Mouse (Mus musculus) embryonic facial prominence, embryonic 15.5 days (tissue): ENCODE results near the gene Txlna. TPM values are rescaled to one million over a fixed set of nuclear protein-coding genes. Genes with fewer than 3 reads are reported as not detected.

Experiments
- ATAC-seq: fragments of 200-750 bp; cut with Nextera tagmentation; 2 replicates; pipeline ENCODE4 v1.8.0; 2017; ENCODE audit warnings: low read depth, moderate TSS enrichment; ENCODE audit not compliant: insufficient number of reproducible peaks, low FRiP score, low TSS enrichment
- H3K27ac ChIP-seq: fragments of 300-500 bp; sonication (generic); replicated peaks from 2 replicates; pipeline ENCODE4 v1.5.1; 2015; ENCODE audit warnings: mild to moderate bottlenecking, inconsistent platforms
- H3K27me3 ChIP-seq: fragments of 300-500 bp; sonication (generic); 2 replicates; pipeline ENCODE4 v1.6.1; 2015; ENCODE audit warnings: inconsistent platforms
- H3K36me3 ChIP-seq: fragments of 300-500 bp; sonication (generic); 2 replicates; pipeline ENCODE4 v1.6.1; 2015; ENCODE audit warnings: mild to moderate bottlenecking, inconsistent platforms
- H3K4me1 ChIP-seq: fragments of 300-500 bp; sonication (generic); 2 replicates; pipeline ENCODE4 v1.6.1; 2015; ENCODE audit warnings: inconsistent platforms
- H3K4me2 ChIP-seq: fragments of 300-500 bp; sonication (generic); replicated peaks from 2 replicates; pipeline ENCODE4 v1.6.1; 2015; ENCODE audit warnings: mild to moderate bottlenecking, inconsistent platforms
- H3K4me3 ChIP-seq: fragments of 300-500 bp; sonication (generic); replicated peaks from 2 replicates; pipeline ENCODE4 v1.5.1; 2015; ENCODE audit warnings: mild to moderate bottlenecking, inconsistent platforms
- H3K9ac ChIP-seq: fragments of 300-500 bp; sonication (generic); 2 replicates; pipeline ENCODE4 v1.6.1; 2015; ENCODE audit warnings: inconsistent platforms
- H3K9me3 ChIP-seq: fragments of 300-500 bp; sonication (generic); replicated peaks from 2 replicates; pipeline ENCODE4 v1.6.1; 2016; ENCODE audit warnings: inconsistent platforms
- WGBS: fragments of 180-500 bp; shearing (Covaris S2); methylation state at CpG from one replicate; pipeline ENCODE4 v1.1.7; 2015; 5-methylcytosine and 5-hydroxymethylcytosine counted together
- polyA plus RNA-seq: library from polyadenylated mRNA; unstranded; fragments of >200 nt; fragmentation: Nextera tagmentation; extraction: Ambion mirVana; gene quantifications from 2 replicates; pipeline ENCODE4 v1.2.1, GENCODE M21; 2015

Gene Txlna
- polyA plus RNA-seq, 1 experiment from 2014 or later = 88.0 TPM

DNA sequence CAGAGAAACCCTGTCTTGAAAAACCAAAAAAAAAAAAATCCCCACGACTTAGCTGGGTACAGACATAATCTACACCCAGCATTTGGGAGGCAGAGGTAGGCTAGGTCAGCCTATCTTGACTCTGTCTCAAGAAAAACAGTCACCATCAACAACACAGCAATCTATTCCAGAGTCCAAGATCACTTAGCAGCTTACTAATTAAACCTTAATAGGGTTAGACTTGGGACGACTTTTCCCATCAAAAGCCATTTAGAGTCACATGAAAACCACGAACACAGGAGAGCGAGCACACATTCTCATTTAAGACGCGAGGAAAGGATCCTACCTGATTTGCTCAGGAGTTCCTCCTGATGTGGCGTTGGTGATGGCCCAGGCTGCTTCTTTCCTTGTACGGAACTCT lies 9.5 kb upstream of the Txlna start:
- WGBS = 93% methylated on average over 8 of the region's 8 CpGs

DNA sequence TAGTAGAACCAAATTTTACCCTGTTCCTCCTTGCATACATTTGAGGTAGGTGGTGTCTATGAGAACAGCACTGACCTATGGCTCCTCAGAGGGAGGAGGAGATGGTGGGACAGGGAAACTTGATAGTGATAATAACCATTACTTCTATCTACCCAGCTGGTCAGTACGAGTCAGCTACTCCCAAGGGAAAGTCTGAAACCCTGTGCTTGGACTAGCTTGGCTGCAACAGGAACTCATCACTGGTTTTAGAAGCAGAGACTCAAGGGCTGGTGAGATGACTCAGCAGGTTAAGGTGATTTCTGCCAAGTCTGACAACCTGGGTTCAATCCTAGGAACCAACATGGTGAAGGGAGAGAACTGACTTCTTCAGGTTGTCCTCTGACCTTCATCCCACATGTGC lies 7.8 kb upstream of the Txlna start:
- no peaks in the 10 kb centered on the region for H3K27me3 ChIP-seq
- no peak for ATAC-seq
- 62% methylated on average over 1 of the region's 1 CpGs for WGBS
- H3K4me3 ChIP-seq = no peak overlapping the region
- H3K36me3 ChIP-seq = peaks cover 89% of the 10 kb centered on the region
- no peaks in the 10 kb centered on the region for H3K4me1 ChIP-seq
- H3K4me2 ChIP-seq = no peak overlapping the region
- no peak overlapping the region for H3K9ac ChIP-seq
- H3K9me3 ChIP-seq = no peaks in the 10 kb centered on the region
- H3K27ac ChIP-seq = no peak overlapping the region

More for the DNA sequence above, 9.5 kb upstream of the Txlna start:
- Histone ChIP-seq H3K4me1 (no peaks in the 10 kb centered on the region), H3K9me3 (no peaks in the 10 kb centered on the region), H3K4me3 (no peak overlapping the region), H3K27me3 (no peaks in the 10 kb centered on the region), H3K36me3 (peaks cover 95% of the 10 kb centered on the region), H3K4me2 (no peak overlapping the region), H3K9ac (no peak overlapping the region), H3K27ac (no peak overlapping the region)
- ATAC-seq = no peak

DNA sequence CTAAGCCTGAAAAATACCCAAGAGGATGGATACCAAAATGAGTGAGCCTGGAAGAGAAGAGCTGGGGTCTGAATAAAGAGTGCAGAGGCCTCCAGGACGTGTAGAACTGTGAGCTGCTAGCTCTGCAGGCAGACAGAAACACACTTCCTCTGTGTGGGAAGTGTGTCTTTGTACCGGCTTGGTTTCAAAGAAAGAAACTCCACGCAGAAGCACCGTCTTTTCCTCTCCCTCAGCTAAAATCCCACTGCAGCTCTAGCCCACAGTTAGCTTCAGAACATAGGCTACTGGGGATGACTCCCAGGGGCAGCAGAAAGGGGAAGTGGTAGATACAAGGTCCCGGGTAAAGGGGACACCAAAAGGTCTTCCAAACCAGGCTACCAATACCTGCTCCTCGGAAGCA lies 4.3 kb upstream of the Txlna start:
- Histone ChIP-seq H3K9me3 (no peaks in the 10 kb centered on the region), H3K27me3 (no peaks in the 10 kb centered on the region), H3K27ac (no peak overlapping the region), H3K4me2 (no peak overlapping the region), H3K4me1 (peaks cover 12% of the 10 kb centered on the region; the same call in 1 of the 2 replicates), H3K36me3 (peaks cover 58% of the 10 kb centered on the region), H3K9ac (no peak overlapping the region), H3K4me3 (no peak overlapping the region)
- no peak for ATAC-seq
- WGBS = 88% methylated on average over 6 of the region's 6 CpGs

DNA sequence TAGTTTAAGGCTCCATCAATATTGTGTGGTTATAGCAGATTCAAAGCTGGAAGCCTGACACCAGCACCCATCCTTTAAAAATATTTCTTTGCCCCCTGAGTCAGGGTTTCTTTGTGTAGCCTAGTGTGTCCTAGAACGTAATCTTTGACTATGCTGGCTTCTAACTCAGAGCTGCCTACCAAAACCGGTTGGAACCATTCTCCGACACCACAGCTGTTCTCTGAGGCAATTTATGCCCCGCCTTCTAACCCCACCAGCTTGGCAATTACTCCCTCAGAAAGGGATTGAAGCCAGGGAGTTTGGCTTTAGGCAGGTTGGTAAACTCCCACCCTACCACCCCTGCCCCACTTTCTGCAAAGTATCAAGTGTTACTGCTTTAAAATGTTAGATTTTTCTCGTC lies 891 bp upstream of the Txlna start:
- Histone ChIP-seq H3K9me3 (no peaks in the 10 kb centered on the region), H3K9ac (no peak overlapping the region), H3K4me3 (0 out of 2 replicates have a peak overlapping the region, but pooled peaks have one; percentile 69), H3K4me2 (peak overlapping the region; percentile 74), H3K27me3 (no peaks in the 10 kb centered on the region), H3K4me1 (peaks cover 40% of the 10 kb centered on the region), H3K36me3 (peaks cover 48% of the 10 kb centered on the region), H3K27ac (peak overlapping the region; percentile 81)
- WGBS = 26% methylated on average over 5 of the region's 5 CpGs
- no peak for ATAC-seq

DNA sequence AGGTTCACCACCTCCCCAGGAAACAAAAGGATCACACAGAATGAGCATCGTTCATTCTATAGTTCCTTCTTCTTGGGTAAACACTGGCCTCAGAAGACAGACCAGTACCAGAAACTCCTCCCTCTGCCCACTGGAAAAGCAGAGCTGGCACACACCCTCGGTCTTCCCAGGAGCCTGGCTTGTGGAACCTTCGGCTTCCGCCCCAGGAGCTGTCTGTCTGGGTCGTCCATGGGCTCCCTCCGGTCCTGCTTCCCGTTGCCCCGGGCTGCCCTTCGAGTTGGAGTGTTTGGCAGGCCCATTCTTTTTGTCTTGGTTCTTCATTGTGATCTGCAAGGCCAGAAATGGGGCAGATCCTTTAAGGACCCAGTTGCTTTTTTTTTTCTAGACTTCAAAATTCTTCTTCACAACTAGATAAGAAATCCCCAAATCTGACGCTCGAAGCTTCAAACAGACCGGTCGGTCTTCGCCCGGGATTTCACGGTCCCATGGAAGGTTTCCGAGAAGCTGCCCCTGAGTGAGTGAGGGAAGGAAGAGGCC lies 696 bp downstream of the Txlna start:
- ATAC-seq = no peak
- H3K9ac ChIP-seq = peak overlapping the region; percentile 66
- H3K27ac ChIP-seq = peak overlapping the region; percentile 97
- H3K9me3 ChIP-seq = no peaks in the 10 kb centered on the region
- peak overlapping the region; percentile 69 for H3K4me3 ChIP-seq
- H3K36me3 ChIP-seq = peaks cover 48% of the 10 kb centered on the region
- H3K27me3 ChIP-seq = no peaks in the 10 kb centered on the region
- peaks cover 40% of the 10 kb centered on the region for H3K4me1 ChIP-seq
- WGBS = 2% methylated on average over 17 of the region's 17 CpGs
- peak overlapping the region; percentile 74 for H3K4me2 ChIP-seq

DNA sequence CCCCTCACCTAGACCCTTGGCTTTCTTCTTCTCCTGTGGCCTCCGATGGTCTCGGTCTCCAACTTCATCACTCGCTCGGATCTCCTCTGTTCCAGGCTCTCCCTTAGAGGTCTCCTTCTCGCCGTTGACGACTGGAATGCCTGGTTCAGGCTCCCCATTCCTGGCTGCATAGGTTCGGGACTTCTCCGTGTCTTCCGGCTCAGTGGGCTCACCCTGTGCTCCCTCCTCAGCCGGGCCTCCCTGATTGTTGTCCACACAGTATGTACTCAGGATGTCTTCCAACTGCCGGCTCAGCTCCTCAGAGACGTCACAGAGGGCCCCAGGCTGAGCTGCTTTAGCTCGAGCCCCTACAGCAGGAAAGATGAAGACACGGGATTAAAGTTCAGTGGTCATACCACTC lies 1.6 kb downstream of the Txlna start:
- peaks cover 40% of the 10 kb centered on the region for H3K4me1 ChIP-seq
- peak overlapping the region; percentile 97; the same call in 1 of the 2 replicates for H3K27ac ChIP-seq
- no peak for ATAC-seq
- WGBS = 78% methylated on average over 15 of the region's 15 CpGs
- no peaks in the 10 kb centered on the region for H3K9me3 ChIP-seq
- no peaks in the 10 kb centered on the region for H3K27me3 ChIP-seq
- peak overlapping the region; percentile 66; the same call in 1 of the 2 replicates for H3K9ac ChIP-seq
- H3K4me2 ChIP-seq = peak overlapping the region; percentile 74
- H3K4me3 ChIP-seq = peak overlapping the region; percentile 69
- H3K36me3 ChIP-seq = peaks cover 48% of the 10 kb centered on the region

DNA sequence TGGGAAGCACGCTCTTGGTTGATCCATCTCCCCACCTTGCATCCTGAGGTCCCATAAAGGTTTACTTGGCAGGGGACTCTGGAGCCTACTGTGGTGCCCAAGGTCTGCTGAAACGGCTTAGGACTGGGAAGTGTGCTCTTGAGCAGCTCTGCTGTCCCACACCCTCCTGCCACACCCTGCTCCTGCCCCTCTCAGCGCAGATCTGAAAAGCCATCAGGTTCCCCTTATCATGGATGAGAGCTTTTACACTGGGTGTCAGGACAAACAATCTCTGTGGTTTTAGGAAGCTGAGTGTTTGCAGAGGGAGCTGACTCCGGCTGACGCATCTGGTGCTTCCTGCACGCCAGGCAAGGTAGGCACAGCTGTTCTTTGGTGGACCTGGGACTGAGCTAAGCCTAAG lies 7.0 kb downstream of the Txlna start:
- Histone ChIP-seq H3K27me3 (no peaks in the 10 kb centered on the region), H3K4me3 (no peak overlapping the region), H3K27ac (no peak overlapping the region), H3K4me2 (no peak overlapping the region), H3K4me1 (peaks cover 27% of the 10 kb centered on the region), H3K9ac (no peak overlapping the region), H3K36me3 (peaks cover 94% of the 10 kb centered on the region), H3K9me3 (no peaks in the 10 kb centered on the region)
- ATAC-seq = no peak
- 93% methylated on average over 6 of the region's 6 CpGs for WGBS

DNA sequence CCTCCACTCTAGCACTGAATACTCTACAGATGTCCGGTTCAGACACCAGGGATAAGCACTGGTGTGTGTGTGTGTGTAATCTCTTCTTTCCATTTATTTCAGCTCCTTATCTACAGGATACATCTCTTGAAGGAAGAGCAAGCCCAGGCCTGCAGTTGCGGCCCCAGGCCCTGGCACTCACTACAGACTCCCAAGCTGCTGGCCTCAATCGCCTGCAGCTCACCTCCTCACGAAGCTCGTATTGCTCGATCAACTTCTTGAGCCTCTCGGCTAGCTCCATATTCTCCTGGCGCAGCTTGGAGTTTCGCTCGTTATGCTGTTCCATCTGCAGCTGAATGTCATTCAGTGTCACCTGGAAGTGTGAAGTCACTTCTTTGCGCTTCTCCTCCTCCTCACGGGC lies 9.0 kb downstream of the Txlna start:
- Histone ChIP-seq H3K4me3 (no peak overlapping the region), H3K36me3 (peaks cover 96% of the 10 kb centered on the region), H3K9ac (no peak overlapping the region), H3K27me3 (no peaks in the 10 kb centered on the region), H3K4me1 (peaks cover 12% of the 10 kb centered on the region), H3K27ac (no peak overlapping the region), H3K4me2 (no peak overlapping the region), H3K9me3 (no peaks in the 10 kb centered on the region)
- no peak for ATAC-seq
- 77% methylated on average over 12 of the region's 12 CpGs for WGBS

DNA sequence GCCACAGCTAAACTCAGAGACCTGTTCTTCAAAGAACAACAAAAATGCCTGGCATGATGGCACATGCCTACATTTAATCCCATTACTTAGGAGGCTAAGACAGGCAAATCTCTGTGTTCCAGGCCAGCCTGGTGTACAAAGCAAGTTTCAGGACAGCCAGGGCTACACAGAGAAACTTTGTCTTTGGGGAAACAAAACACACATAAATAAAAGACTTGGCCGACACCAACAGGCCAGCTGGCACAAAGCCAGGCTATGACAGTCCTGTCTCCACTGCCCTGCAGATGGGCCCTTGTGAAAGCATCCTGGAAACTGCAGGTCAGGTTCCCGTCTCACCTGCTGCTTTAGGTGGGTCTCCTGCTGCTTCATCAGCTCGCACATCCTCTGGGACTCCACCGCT lies 9.9 kb downstream of the Txlna start:
- ATAC-seq = no peak
- H3K9ac ChIP-seq = 0 out of 2 replicates have a peak overlapping the region, but pooled peaks have one; percentile 6
- H3K4me2 ChIP-seq = no peak overlapping the region
- peaks cover 11% of the 10 kb centered on the region for H3K4me1 ChIP-seq
- peaks cover 96% of the 10 kb centered on the region for H3K36me3 ChIP-seq
- H3K4me3 ChIP-seq = no peak overlapping the region
- no peaks in the 10 kb centered on the region for H3K9me3 ChIP-seq
- no peaks in the 10 kb centered on the region for H3K27me3 ChIP-seq
- no peak overlapping the region for H3K27ac ChIP-seq
- WGBS = 84% methylated on average over 4 of the region's 4 CpGs

DNA sequence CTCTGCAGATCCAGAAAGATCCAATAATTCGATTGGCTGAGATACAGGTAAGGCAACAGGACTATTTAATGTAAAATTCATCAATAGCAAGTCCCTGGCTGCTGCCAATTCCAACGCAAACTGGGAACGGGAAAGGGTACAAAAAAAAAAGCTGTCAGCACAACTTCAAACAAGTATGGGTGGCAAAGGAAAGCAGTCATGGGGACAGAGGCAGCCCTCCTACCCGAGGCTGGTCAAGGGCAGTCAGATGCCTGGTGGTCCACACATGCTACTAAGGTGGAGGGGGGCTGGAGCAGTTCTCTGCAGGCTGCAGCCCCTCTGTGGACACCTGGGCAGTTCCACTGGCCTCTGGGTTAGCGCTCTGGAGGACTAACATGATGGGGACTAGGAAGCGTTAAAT lies 14.8 kb downstream of the Txlna start:
- H3K9ac ChIP-seq = no peak overlapping the region
- peaks cover 51% of the 10 kb centered on the region for H3K36me3 ChIP-seq
- no peak overlapping the region for H3K4me2 ChIP-seq
- no peak overlapping the region for H3K27ac ChIP-seq
- 75% methylated on average over 6 of the region's 6 CpGs for WGBS
- no peaks in the 10 kb centered on the region for H3K27me3 ChIP-seq
- ATAC-seq = no peak
- H3K4me3 ChIP-seq = no peak overlapping the region
- H3K4me1 ChIP-seq = peaks cover 38% of the 10 kb centered on the region
- no peaks in the 10 kb centered on the region for H3K9me3 ChIP-seq

DNA sequence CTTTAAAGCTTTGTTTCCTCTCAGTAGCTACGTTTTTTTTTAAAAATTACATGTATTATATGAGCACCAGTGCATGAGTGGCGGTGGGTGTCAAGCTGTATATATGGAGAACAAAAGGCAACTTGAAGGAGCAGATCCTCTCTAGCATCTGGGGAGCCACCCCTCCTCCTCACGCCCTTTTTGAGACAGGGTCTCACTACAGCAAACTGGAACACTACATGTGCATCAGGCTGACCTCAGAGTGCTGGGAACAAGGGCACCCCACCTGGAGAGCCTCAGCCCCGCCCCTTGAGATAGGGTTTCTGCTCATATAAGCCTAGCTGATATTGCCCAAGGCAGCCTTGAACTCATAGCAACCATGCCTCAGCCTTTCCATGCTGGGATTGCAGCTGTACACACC lies 15.4 kb downstream of the Txlna start:
- 44% methylated on average over 4 of the region's 4 CpGs for WGBS
- Histone ChIP-seq H3K27me3 (no peaks in the 10 kb centered on the region), H3K4me1 (peaks cover 37% of the 10 kb centered on the region), H3K9me3 (no peaks in the 10 kb centered on the region), H3K4me3 (no peak overlapping the region), H3K27ac (peak overlapping the region; percentile 96), H3K36me3 (peaks cover 48% of the 10 kb centered on the region), H3K9ac (no peak overlapping the region), H3K4me2 (peak overlapping the region; percentile 76)
- no peak for ATAC-seq

DNA sequence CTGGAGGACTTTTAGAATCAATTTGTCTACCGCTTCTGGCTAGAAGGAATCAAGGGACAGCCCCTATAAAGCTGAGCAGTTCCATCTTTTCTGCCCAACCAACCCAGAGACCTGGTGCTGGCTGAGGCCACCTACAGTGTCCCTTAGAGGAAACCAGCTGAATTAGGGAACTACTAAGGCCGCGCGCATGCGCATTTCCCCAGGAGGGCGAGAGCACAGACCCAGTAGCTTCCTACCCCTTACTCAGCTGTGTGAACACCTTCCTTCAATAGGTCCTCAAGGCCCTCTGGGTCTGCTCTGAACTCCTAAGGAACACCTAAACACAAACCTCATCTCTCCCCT lies 15.9 kb downstream of the Txlna start:
- 0% methylated on average over 6 of the region's 6 CpGs for WGBS
- Histone ChIP-seq H3K9me3 (no peaks in the 10 kb centered on the region), H3K27ac (peak overlapping the region; percentile 96), H3K4me1 (peaks cover 37% of the 10 kb centered on the region), H3K9ac (no peak overlapping the region; the same call in 1 of the 2 replicates), H3K27me3 (no peaks in the 10 kb centered on the region), H3K4me3 (peak overlapping the region; percentile 68), H3K36me3 (peaks cover 46% of the 10 kb centered on the region), H3K4me2 (peak overlapping the region; percentile 76)
- no peak for ATAC-seq
